Mouse (Mus musculus): ENCODE measurements around the gene Apbb2. TPM values are rescaled to one million over a fixed set of nuclear protein-coding genes. Genes with fewer than 3 reads are reported as not detected.

Gene Apbb2
- polyA plus RNA-seq, 2 experiments from 2014 or later = 5.0 TPM; not detected in 1

GRCm38 (mm10) chr5:66412821-66413220, 205.8 kb downstream of the Apbb2 start:
- ATAC-seq = no peak

GRCm38 (mm10) chr5:66408546-66408945, 210.0 kb downstream of the Apbb2 start:
- ATAC-seq = no peak

- no peak for ATAC-seq
These were observed 210.6 kb downstream of the Apbb2 start for GRCm38 (mm10) chr5:66407948-66408347.

GRCm38 (mm10) chr5:66406431-66406830, 212.2 kb downstream of the Apbb2 start:
- no peak for ATAC-seq

GRCm38 (mm10) chr5:66405731-66406399, 212.7 kb downstream of the Apbb2 start:
- ATAC-seq = no peak

- no peak for ATAC-seq
These were observed 213.3 kb downstream of the Apbb2 start for GRCm38 (mm10) chr5:66405305-66405704.

- ATAC-seq = no peak
These were observed 218.0 kb downstream of the Apbb2 start for GRCm38 (mm10) chr5:66400563-66400962.

- ATAC-seq = no peak
These were observed 219.3 kb downstream of the Apbb2 start for GRCm38 (mm10) chr5:66399264-66399620.

- ATAC-seq = no peak
These were observed 219.9 kb downstream of the Apbb2 start for GRCm38 (mm10) chr5:66398530-66399263.

GRCm38 (mm10) chr5:66393767-66394446, 224.7 kb downstream of the Apbb2 start:
- ATAC-seq = no peak

GRCm38 (mm10) chr5:66392861-66393529, 225.6 kb downstream of the Apbb2 start:
- ATAC-seq = no peak

- no peak for ATAC-seq
These were observed 226.8 kb downstream of the Apbb2 start for GRCm38 (mm10) chr5:66391771-66392170.

- no peak for ATAC-seq
These were observed 227.3 kb downstream of the Apbb2 start for GRCm38 (mm10) chr5:66391299-66391698.

GRCm38 (mm10) chr5:66390567-66390966, 228.0 kb downstream of the Apbb2 start:
- no peak for ATAC-seq

GRCm38 (mm10) chr5:66387481-66387880, 231.1 kb downstream of the Apbb2 start:
- no peak for ATAC-seq

GRCm38 (mm10) chr5:66385636-66386035, 232.9 kb downstream of the Apbb2 start:
- ATAC-seq = no peak

- ATAC-seq = no peak
These were observed 233.7 kb downstream of the Apbb2 start for GRCm38 (mm10) chr5:66384806-66385446.

GRCm38 (mm10) chr5:66384114-66384513, 234.5 kb downstream of the Apbb2 start:
- no peak for ATAC-seq

GRCm38 (mm10) chr5:66382111-66382510, 236.5 kb downstream of the Apbb2 start:
- no peak for ATAC-seq

- ATAC-seq = no peak
These were observed 239.6 kb downstream of the Apbb2 start for GRCm38 (mm10) chr5:66378968-66379367.

GRCm38 (mm10) chr5:66376589-66377270, 241.9 kb downstream of the Apbb2 start:
- ATAC-seq = no peak

GRCm38 (mm10) chr5:66374413-66374812, 244.2 kb downstream of the Apbb2 start:
- ATAC-seq = no peak
